Mouse (Mus musculus) erythroblast, embryonic 14.5 days (primary cell): ENCODE data around the gene Plac1.

Experiments used
- GATA1 ChIP-seq: IDR thresholded peaks from 2 replicates; pipeline ENCODE4 v1.6.1; 2012; ENCODE audit warnings: low read length, inconsistent platforms, mixed read lengths
- TAL1 ChIP-seq: IDR thresholded peaks from 3 replicates; pipeline ENCODE4 v1.6.1; 2012; ENCODE audit warnings: low read length, inconsistent platforms, mixed read lengths

- TF ChIP-seq TAL1 (no peak), GATA1 (no peak)
Measured at GRCm38 (mm10) chrX:53166251-53166900, 73.5 kb downstream of the Plac1 start.
